Mouse (Mus musculus) myocyte (in vitro differentiated cells): ENCODE measurements at regions not wholly inside any gene's neighbourhood (a gene's known extent, or its start where the extent isn't known, plus 50 kb on each side); places are given as distances from the start of the nearest gene placed in this dataset.

Experiments
- CEBPB ChIP-seq: IDR thresholded peaks from 2 replicates; pipeline ENCODE4 v1.6.1; 2011; ENCODE audit warnings: mild to moderate bottlenecking, moderate library complexity; ENCODE audit not compliant: poor library complexity, insufficient read depth, severe bottlenecking
- E2F4 ChIP-seq: IDR thresholded peaks from one replicate; pipeline ENCODE4 v1.6.1; 2011; ENCODE audit warnings: mild to moderate bottlenecking, control low read depth, moderate library complexity; ENCODE audit not compliant: insufficient read depth
- MAX ChIP-seq: IDR thresholded peaks from one replicate; pipeline ENCODE4 v1.6.1; 2011; ENCODE audit warnings: low read depth, mild to moderate bottlenecking, control low read depth
- MYOD1 ChIP-seq, 3 experiments: IDR thresholded peaks; one replicate each; pipeline ENCODE4 v1.6.1; 2011; ENCODE audit warnings: control low read depth in 2 of 3, low read depth in 2 of 3, mild to moderate bottlenecking in 2 of 3, moderate library complexity in 1 of 3; ENCODE audit not compliant: insufficient read length in 2 of 3, control insufficient read depth in 1 of 3
- MYOG ChIP-seq, 3 experiments: IDR thresholded peaks; one replicate each; pipeline ENCODE4 v1.6.1; 2011; ENCODE audit warnings: control low read depth in 2 of 3, low read depth in 2 of 3, mild to moderate bottlenecking in 2 of 3; ENCODE audit not compliant: insufficient read length in 2 of 3, control insufficient read depth in 1 of 3, insufficient read depth in 1 of 3
- POLR2A ChIP-seq: IDR thresholded peaks from one replicate; pipeline ENCODE4 v1.6.1; 2011; ENCODE audit warnings: low read depth, mild to moderate bottlenecking, control low read depth, moderate library complexity; ENCODE audit not compliant: insufficient read length
- REST ChIP-seq: IDR thresholded peaks from one replicate; pipeline ENCODE4 v1.6.1; 2011; ENCODE audit warnings: mild to moderate bottlenecking, control low read depth, moderate library complexity; ENCODE audit not compliant: insufficient read depth, insufficient read length
- SRF ChIP-seq: IDR thresholded peaks from one replicate; pipeline ENCODE4 v1.6.1; 2011; ENCODE audit warnings: low read depth; ENCODE audit not compliant: control insufficient read depth, insufficient read length
- TCF3 ChIP-seq: IDR thresholded peaks from one replicate; pipeline ENCODE4 v1.6.1; 2011; ENCODE audit warnings: low read depth, control low read depth; ENCODE audit not compliant: insufficient read length
- USF1 ChIP-seq: IDR thresholded peaks from one replicate; pipeline ENCODE4 v1.6.1; 2011; ENCODE audit warnings: low read depth, mild to moderate bottlenecking, control low read depth, moderate library complexity

DNA sequence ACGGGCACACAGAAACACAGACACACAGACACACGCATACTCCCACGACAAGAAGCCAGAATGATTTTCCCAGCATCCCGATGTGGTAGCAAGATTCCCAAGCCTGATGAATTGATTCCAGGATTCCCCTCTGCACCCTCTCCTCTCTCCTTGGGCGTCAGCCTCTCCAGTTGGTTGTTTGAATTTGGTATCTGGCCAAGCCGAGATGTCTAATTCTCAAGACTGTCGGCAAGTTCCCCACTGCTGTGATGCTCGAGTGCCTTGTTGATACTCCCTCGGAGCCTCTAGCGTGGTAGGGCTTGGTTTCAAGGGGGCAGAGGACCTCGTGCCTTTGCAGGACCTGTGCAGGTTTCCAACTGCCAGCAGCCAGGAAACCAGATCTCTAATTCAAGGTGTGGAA is 397.9 kb downstream of the Tshz3 start:
- no peak for TF ChIP-seq MAX
- TF ChIP-seq CEBPB: no peak
- no peak for TF ChIP-seq MYOD1 (IDR thresholded peaks at IDR 0.05; ENCODE audit: control insufficient read depth in 1 of 3, insufficient read length in 2 of 3, low read depth in 2 of 3)
- no peak for TF ChIP-seq MYOG (IDR thresholded peaks at IDR 0.05; ENCODE audit: control insufficient read depth in 1 of 3, insufficient read depth in 1 of 3, insufficient read length in 2 of 3, low read depth in 2 of 3)
- TF ChIP-seq POLR2A: no peak
- no peak for TF ChIP-seq USF1
- TF ChIP-seq REST: no peak
- TF ChIP-seq E2F4: no peak
- TF ChIP-seq TCF3: no peak
- no peak for TF ChIP-seq SRF
